Mouse (Mus musculus): ENCODE data around the gene Olfr744. TPM values are rescaled to one million over a fixed set of nuclear protein-coding genes. Genes with fewer than 3 reads are reported as not detected.
"Not testable (repeated sequence)": the region's sequence is repeated elsewhere in the genome, so short reads cannot be mapped to it uniquely, and the experiment has no call there.

The Olfr744 gene
- total RNA-seq (2021) = not detected

DNA sequence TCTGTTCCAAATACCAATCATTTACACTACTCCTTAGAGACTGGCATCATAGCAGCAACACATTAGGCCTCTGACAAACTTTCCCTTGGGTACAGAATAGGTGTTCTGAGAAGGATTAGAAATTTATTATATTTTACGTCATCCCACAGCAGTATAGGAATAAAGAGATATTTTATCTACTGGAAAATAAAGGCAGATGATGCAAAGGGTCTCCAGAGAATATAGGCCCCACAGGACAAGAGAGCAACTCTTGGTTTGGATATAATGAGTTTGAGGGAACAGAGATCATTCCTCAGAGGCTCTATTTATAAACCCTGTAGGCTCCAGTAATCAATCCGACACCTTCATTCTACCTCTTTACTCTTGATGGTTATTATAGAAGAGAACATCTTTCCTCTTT is at the start of gene Olfr744:
Gene Olfr744, plus strand, starts transcription at position 301 of the 400 bp plus-strand sequence.
- DNase-seq = no peak
- intact Hi-C loops (cut with DNase I) = no loop called here

GRCm38 (mm10) chr14:50573056-50573455 is 41.6 kb upstream of the Olfr744 start:
- intact Hi-C loops (cut with DNase I); DNase-seq: not testable (repeated sequence)

DNA sequence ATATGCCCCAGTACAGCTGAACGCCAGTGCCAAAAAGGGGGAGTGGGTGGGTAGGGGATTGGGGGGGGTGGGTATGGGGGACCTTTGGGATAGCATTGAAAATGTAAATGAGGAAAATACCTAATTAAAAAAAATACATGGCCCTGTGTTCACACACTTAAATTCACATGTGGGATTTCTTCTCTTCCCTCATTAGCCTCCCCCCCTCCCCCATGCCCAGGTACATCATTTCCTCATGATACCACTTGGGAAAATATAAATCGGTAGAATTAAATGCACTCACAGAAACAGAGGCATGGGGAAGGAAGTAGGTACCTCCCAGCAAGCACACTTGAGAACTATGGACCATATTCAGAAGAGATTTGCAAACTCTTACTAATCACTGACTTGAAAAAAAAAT is 24.4 kb downstream of the Olfr744 start, which contains the start of gene Olfr745:
Gene Olfr745, plus strand, starts transcription at position 301 of the 400 bp plus-strand sequence.
- no peak for DNase-seq
- intact Hi-C loops (cut with DNase I) = no loop called here

GRCm38 (mm10) chr14:50646783-50647182 is 32.1 kb downstream of the Olfr744 start, which contains the start of gene Olfr746:
Olfr746 (plus strand) TSS chr14:50647083.
- no peak for DNase-seq
- intact Hi-C loops (cut with DNase I) = no loop called here

Other genes with a start within 250 kb of the Olfr744 start
- gene Olfr736, start 233.7 kb upstream of the Olfr744 start, total RNA-seq (2021) = not detected
- gene Olfr738, start 207.3 kb upstream of the Olfr744 start, total RNA-seq (2021) = not detected
- gene Olfr739, start 196.3 kb upstream of the Olfr744 start, total RNA-seq (2021) = not detected
- gene Olfr740, start 169.3 kb upstream of the Olfr744 start, total RNA-seq (2021) = not detected
- not detected for gene Olfr741, start 142.1 kb upstream of the Olfr744 start, total RNA-seq (2021)
- gene Olfr742, start 111.3 kb upstream of the Olfr744 start, total RNA-seq (2021) = not detected
- gene Olfr743, start 93.0 kb upstream of the Olfr744 start, total RNA-seq (2021) = not detected
- gene Olfr745, start 24.5 kb downstream of the Olfr744 start, total RNA-seq (2021) = not detected
- not detected for gene Olfr746, start 32.2 kb downstream of the Olfr744 start, total RNA-seq (2021)
- not detected for gene Olfr747, start 78.3 kb downstream of the Olfr744 start, total RNA-seq (2021)
- gene Olfr748, start 92.5 kb downstream of the Olfr744 start, total RNA-seq (2021) = not detected
- not detected for gene Olfr749, start 130.2 kb downstream of the Olfr744 start, total RNA-seq (2021)
- gene Ttc5, start 170.6 kb downstream of the Olfr744 start, total RNA-seq (2021) = 10 to 100 TPM; 79.6 to 89.0 TPM
- under 1 TPM in 1 of 2 experiments, not detected in 1; 0.58 TPM for gene Ccnb1ip1, start 192.9 kb downstream of the Olfr744 start, total RNA-seq (2021)
- gene Parp2, start 193.0 kb downstream of the Olfr744 start, total RNA-seq (2021) = 10 to 100 TPM; 33.5 to 35.3 TPM

All from left cerebral cortex, postnatal 4 days (tissue).